Mouse (Mus musculus): ENCODE measurements at regions not wholly inside any gene's neighbourhood (a gene's known extent, or its start where the extent isn't known, plus 50 kb on each side); places are given as distances from the start of the nearest gene placed in this dataset.
A peak's percentile ranks its signal among the peaks of the same experiment; 100 is the strongest.

GRCm38 (mm10) chr16:39650616-39651015, 333.5 kb upstream of the Lsamp start:
- DNase-seq (ENCODE audit: low read depth, low spot score): no peak

GRCm38 (mm10) chr16:39667905-39668304, 316.3 kb upstream of the Lsamp start:
- no peak for DNase-seq (ENCODE audit: low read depth, low spot score)

GRCm38 (mm10) chr16:39672096-39672985, 311.8 kb upstream of the Lsamp start:
- peak; percentile 58 for DNase-seq (ENCODE audit: low read depth, low spot score)

GRCm38 (mm10) chr16:39675775-39676174, 308.4 kb upstream of the Lsamp start:
- peak; percentile 63 for DNase-seq (ENCODE audit: low read depth, low spot score)

- DNase-seq (ENCODE audit: low read depth, low spot score): no peak
These were observed 305.9 kb upstream of the Lsamp start for GRCm38 (mm10) chr16:39678285-39678684.

GRCm38 (mm10) chr16:39693061-39693460, 291.1 kb upstream of the Lsamp start:
- DNase-seq (ENCODE audit: low read depth, low spot score): no peak

GRCm38 (mm10) chr16:39695855-39696254, 288.3 kb upstream of the Lsamp start:
- no peak for DNase-seq (ENCODE audit: low read depth, low spot score)

GRCm38 (mm10) chr16:39699201-39699600, 285.0 kb upstream of the Lsamp start:
- no peak for DNase-seq (ENCODE audit: low read depth, low spot score)

- DNase-seq (ENCODE audit: low read depth, low spot score): no peak
These were observed 278.0 kb upstream of the Lsamp start for GRCm38 (mm10) chr16:39706131-39706530.

- no peak for DNase-seq (ENCODE audit: low read depth, low spot score)
These were observed 274.6 kb upstream of the Lsamp start for GRCm38 (mm10) chr16:39709387-39710039.

- DNase-seq (ENCODE audit: low read depth, low spot score): no peak
These were observed 256.6 kb upstream of the Lsamp start for GRCm38 (mm10) chr16:39727586-39727985.

GRCm38 (mm10) chr16:39746041-39746736, 238.0 kb upstream of the Lsamp start:
- DNase-seq (ENCODE audit: low read depth, low spot score): no peak

GRCm38 (mm10) chr16:39751748-39752147, 232.4 kb upstream of the Lsamp start:
- DNase-seq (ENCODE audit: low read depth, low spot score): no peak

- no peak for DNase-seq (ENCODE audit: low read depth, low spot score)
These were observed 183.1 kb upstream of the Lsamp start for GRCm38 (mm10) chr16:39801063-39801462.

GRCm38 (mm10) chr16:39820131-39820530, 164.0 kb upstream of the Lsamp start:
- no peak for DNase-seq (ENCODE audit: low read depth, low spot score)

GRCm38 (mm10) chr16:39834241-39834640, 149.9 kb upstream of the Lsamp start:
- DNase-seq (ENCODE audit: low read depth, low spot score): no peak

- no peak for DNase-seq (ENCODE audit: low read depth, low spot score)
These were observed 102.6 kb upstream of the Lsamp start for GRCm38 (mm10) chr16:39881525-39881924.

- DNase-seq (ENCODE audit: low read depth, low spot score): no peak
These were observed 96.2 kb upstream of the Lsamp start for GRCm38 (mm10) chr16:39887944-39888343.

Measured in forelimb bud, embryonic 11.5 days (tissue).